Mouse (Mus musculus) R1 (cell line): ENCODE measurements around the gene Ttc7b.

Experiments
- DNase-seq: peaks from one replicate; pipeline ENCODE4 v3.0.0-alpha.2; 2018; ENCODE audit warnings: low read depth, low spot score

The Ttc7b gene

GRCm38 (mm10) chr12:100415802-100416201 lies 104.8 kb downstream of the Ttc7b start:
- no peak for DNase-seq

GRCm38 (mm10) chr12:100414717-100415398 lies 105.8 kb downstream of the Ttc7b start:
- DNase-seq: no peak

DNA sequence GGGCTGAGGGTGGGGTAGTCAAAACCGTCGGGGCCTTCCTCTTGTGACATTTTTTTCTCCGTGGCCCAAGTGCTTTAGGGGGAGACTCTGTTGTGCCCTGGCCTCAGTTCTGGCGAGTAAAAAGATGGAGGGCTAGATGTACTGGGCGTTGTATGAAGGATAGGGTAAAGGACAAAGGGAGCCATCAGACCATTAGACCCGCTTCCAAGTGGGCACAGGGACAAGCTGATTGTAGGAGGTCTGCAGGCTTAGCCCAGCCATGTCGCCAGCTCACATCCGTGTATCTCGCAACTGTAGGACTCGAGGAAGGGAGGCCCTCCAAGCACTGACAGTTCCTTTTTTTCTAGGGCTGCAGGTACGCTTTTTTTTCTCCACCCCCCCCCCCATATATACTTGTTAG lies 111.9 kb downstream of the Ttc7b start:
- DNase-seq: no peak

- DNase-seq: no peak
Observed at GRCm38 (mm10) chr12:100408143-100408542, 112.5 kb downstream of the Ttc7b start.

DNA sequence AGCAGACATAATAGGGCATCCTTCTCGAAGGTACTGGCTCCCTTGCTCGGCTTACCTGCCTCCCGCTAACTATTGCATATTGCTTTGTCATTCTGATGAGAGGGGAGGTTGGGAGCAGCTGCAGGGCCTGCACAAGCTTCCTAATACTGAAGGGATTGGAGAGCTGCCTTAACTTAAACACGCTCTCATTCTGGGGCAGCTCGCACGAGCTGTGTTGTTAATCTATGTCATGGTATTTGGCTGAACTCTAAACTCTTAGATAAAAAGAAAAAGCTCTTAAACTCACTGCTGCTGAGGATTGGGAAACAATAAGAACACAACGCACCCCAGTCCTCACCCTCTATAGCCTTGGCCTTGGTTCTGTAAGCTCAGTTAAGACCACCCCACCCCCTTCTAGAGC lies 113.3 kb downstream of the Ttc7b start:
- DNase-seq: peak; percentile 83

GRCm38 (mm10) chr12:100406094-100406493 lies 114.5 kb downstream of the Ttc7b start:
- no peak for DNase-seq

DNA sequence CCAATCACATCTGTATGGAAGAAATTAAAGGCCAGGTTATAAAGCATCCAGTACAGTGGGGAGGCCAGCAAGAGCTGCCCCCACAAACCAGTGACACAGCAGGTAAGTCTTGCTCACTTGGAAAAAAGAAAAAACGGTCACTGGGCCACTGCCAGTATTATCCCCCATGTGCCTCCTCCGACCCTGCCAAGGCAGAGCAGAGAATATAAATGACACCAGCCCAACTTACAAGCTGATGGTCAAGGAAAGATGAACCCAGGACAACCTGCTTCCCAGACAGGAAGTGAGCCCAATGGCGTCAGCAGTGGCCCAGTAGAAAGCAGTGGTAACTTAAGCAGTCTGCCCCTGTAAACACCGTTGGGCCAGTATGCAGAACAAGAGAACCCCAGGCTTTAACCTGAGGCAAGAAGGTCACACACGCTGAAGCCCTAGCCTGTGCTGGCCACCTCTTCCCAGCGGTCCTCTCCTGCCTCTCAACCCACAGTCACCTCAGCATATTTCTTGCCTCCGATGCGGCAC lies 115.1 kb downstream of the Ttc7b start:
- no peak for DNase-seq

DNA sequence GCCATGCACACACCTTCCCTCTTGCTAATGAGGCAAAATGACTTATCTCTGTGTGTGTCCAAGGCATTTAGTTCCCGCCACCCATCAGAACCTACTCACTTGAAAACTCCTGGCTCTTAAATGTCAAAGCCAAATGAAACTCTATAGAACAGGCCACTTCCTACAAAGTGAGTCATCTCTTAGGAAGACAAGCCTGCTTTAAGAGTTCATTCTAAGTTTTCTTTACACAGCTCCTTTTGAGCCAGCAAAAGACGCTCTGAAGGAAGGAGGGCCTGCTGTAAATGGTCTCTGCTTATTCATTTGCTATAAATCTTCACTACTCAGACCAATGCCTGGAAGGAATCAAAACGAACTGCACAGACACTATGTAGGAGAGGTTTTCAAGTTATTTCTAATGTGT lies 116.2 kb downstream of the Ttc7b start:
- no peak for DNase-seq

DNA sequence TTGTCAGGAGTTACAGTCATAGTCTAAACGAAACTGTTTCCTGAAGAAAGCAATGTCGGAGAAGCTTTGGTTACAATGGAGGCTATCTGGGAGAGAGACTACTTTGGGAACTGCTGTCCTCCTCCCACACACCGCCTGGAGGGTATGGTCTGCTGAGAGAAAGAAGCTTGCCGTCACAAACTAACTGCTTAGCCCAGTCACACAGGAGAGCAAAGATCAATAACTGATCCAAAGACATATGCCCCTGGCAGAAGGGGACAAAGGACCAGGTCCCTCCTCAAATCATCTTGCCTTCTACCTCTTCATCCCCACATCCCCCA lies 117.7 kb downstream of the Ttc7b start:
- no peak for DNase-seq

DNA sequence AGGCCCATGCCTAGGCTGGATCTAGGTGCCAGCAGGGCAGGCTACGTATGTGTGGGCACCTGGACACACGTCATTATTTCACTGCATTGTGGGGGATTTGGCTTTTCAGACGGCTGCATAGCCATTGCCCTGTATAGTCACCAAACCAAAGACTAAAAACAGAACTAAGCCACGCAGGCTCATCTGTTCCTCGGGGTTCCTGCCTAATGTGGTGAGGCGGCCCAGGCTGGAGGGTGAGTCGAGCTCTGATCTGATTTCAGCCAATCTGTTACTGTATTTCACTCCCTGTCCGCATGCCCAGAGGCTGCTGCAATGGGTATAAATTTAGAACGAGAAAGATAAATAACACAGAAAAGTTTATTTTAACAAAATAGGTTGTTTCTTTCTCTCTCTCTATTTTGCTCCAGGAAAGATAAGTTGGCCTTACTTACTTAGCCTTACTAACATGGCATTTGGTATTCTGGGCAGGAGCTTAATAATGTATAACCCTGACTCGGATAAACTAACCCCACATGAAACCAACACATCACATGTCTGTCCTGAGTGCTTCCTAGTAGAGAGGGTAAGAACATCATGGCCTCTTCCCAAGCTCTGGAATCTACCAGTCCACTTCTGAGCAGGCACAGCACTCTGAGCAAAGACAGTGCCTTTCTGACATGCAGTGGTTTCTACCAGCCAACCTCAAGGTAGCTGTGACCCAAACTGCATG lies 118.2 kb downstream of the Ttc7b start:
- DNase-seq: no peak

- DNase-seq: no peak
Observed at GRCm38 (mm10) chr12:100400119-100400518, 120.5 kb downstream of the Ttc7b start.

DNA sequence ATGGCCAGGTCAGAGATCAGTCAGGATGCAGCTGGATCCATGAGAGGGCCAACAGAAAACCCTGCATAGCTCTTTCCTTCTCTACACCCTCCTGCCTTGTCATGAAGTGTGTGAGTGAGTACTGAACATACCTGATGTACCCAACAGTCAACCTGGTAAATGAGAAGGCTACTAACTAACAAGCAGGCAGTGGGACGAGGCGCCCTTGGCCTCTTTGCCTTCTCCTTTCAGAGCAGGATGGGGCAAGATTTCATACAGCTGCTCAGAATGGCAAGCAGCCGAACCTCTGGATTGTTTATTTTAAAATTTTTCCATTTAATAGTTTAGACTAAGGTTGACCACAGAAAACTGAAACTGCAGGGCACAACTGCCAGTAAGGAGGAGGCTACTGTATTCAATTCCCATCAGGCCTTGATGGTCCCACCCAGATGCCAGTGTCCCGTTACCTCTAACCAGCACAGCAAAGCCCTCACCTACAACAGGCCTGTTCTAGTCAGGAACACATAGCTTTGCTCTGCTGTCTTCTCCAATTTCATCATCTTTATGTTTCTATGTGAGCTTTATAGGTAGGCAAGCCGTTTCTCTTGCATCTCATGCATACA lies 121.4 kb downstream of the Ttc7b start:
- DNase-seq: no peak

- DNase-seq: no peak
Observed at GRCm38 (mm10) chr12:100398268-100398943, 122.2 kb downstream of the Ttc7b start.

DNA sequence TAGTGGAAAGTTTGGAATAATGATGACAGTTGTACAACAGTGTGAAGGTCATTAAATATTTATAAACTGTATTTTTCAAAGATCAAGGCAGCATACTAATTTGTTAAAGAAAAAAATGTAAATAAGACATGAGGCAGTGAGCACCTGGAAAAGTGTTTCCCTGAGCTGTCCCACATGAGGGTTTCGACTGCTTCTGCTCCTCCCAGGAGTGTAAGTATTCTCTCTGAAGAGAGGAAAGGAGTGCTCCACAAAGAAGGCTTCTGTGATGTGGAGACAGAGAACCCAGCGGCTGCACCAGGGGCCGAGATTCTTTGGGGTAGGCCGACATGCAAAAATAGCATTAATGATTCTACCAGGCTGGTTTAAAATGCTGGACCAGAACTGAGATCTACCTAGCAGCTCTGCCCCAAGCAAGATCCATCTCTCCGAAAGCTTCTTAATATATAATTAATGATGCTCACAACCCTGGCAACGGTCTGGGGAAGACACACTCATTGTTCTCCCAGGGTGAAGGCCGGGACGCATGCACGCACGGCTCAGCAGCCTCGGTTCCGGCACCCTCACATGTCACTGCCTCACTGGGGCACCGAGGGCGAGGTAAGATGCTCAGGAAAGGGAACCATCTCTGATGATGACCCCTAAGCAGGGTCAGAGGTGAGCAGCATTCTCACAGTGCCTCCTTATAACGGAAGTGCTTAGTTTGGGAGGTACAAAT lies 123.0 kb downstream of the Ttc7b start:
- DNase-seq: no peak

DNA sequence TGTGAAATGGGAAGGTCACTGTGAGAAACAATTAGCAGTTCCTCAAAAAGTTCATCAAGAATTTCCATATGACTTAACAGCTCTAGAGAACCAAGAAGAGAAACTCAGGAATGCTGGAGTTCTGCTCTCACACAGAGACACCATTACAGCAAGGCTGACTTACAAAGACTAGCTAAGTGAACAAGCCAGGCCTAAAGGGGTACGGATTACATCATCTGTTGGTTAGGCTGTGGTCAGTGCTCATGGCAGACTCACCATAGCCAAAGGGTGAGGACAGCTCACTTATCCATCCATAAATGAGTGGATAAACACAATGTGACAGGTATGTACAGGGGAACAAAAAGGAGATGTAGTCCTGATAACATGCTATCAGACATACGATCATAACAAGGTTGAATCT lies 123.8 kb downstream of the Ttc7b start:
- DNase-seq: no peak

DNA sequence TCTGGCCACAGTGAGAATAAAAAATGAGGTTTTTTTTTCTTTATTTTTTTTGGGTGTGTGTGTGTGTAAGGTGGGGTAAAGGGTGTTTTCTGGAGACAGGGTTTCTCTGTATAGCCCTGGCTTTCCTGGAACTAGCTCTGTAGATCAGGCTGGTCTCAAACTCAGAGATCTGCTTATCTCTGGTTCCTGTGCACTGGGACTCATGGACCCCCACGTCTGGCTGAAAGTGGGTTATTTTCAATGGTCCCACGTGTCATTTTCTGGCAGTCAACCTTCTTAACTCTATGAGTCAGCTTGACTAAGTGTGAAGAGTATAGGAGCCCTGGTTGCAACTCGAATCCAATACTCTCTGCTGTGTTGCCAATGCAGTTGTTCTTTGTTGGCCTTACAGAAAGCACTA lies 127.1 kb downstream of the Ttc7b start:
- no peak for DNase-seq

- no peak for DNase-seq
Observed at GRCm38 (mm10) chr12:100393109-100393508, 127.5 kb downstream of the Ttc7b start.

DNA sequence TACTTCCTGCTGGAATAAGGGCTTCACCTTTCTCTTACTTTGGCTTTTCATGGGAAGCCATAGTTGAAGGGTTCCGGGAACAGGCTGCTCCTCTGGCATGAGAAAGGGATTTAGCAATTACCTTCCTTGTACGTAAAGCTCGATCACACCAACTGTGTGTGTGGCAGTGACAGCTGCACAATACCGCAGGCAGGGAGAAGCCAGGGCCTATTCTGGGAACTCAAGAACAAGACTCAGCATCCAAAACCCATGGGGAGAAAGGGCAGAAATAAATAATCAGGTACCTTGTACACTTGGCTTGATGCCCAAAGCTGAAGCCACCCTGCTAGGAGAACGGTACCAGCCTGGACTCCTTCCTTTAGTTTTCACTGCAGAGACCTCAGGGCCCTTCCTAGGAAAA lies 128.2 kb downstream of the Ttc7b start:
- DNase-seq: no peak

GRCm38 (mm10) chr12:100391890-100392289 lies 128.7 kb downstream of the Ttc7b start:
- no peak for DNase-seq

DNA sequence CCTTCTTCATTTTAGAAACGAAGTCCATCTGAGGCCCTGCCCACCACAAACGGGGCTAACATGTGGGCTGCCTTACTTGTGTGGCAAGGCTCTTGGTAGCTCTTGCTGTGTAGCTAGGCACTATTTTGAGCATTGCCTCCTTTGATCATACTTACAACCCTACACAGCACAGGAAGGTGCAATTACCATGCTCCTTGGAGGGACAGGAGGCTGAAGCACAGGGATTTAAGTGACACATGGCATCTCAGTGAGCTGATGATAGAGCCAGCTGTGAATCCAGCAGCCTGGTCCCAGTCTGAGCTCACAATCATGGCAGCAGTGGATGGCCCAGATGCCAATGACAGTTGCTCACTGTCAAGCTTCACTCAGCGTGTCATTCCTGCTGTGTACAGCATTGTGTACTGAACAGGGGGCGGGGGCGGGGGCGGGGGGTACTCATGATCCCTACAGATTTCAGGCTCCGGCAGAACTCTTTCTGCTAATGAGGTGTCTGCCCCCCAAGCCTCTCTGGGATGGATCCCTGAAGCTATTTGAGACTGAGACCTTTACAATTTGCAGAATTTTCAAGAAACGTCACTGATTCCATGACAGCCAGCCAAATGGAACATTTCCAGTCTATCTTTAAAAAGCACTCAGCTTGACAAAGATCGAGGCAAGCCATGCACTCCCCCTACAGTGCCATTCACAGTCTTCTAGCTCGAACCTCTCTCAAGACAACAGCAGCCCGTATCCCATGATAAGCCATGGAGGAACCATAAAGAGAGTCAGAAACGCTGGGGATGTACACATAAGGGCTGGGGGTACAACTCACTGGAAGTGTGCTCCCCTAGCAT lies 130.5 kb downstream of the Ttc7b start:
- DNase-seq: no peak

GRCm38 (mm10) chr12:100386259-100386658 lies 134.4 kb downstream of the Ttc7b start:
- DNase-seq: no peak
